Mouse (Mus musculus) MEL (cell line): Measurements from ENCODE around the gene Bad.

ENCODE experiments used
- CHD2 ChIP-seq: IDR thresholded peaks from 2 replicates; pipeline ENCODE4 v1.6.1; 2011; ENCODE audit warnings: low read length, improper control_type of control experiment
- CTCF ChIP-seq, 3 experiments: IDR thresholded peaks in 2 of 3; conservative IDR thresholded peaks in 1 of 3; 2 replicates each; pipeline ENCODE4 v1.5.1; 2011 to 2012; ENCODE audit warnings: low read length in 3 of 3, low read depth in 2 of 3, mild to moderate bottlenecking in 2 of 3, improper control_type of control experiment in 1 of 3, inconsistent platforms in 1 of 3, mixed read lengths in 1 of 3, moderate library complexity in 1 of 3; ENCODE audit not compliant: control insufficient read depth in 1 of 3, insufficient read depth in 1 of 3, poor library complexity in 1 of 3, severe bottlenecking in 1 of 3
- E2F4 ChIP-seq: IDR thresholded peaks from 2 replicates; pipeline ENCODE4 v1.6.1; 2011; ENCODE audit warnings: low read depth, low read length, improper control_type of control experiment, borderline replicate concordance
- ELF1 ChIP-seq: IDR thresholded peaks from 2 replicates; pipeline ENCODE4 v1.6.1; 2014; ENCODE audit warnings: low read depth, mild to moderate bottlenecking, inconsistent platforms, low read length, improper control_type of control experiment, moderate library complexity
- EP300 ChIP-seq, 2 experiments: IDR thresholded peaks; 2 replicates each; pipeline ENCODE4 v1.6.1; 2011; ENCODE audit warnings: improper control_type of control experiment in 2 of 2, low read length in 2 of 2, low read depth in 1 of 2, mild to moderate bottlenecking in 1 of 2
- GABPA ChIP-seq: IDR thresholded peaks from 2 replicates; pipeline ENCODE4 v1.6.1; 2012; ENCODE audit warnings: low read depth, mild to moderate bottlenecking, inconsistent platforms, low read length, improper control_type of control experiment, moderate library complexity
- GATA1 ChIP-seq: IDR thresholded peaks from 2 replicates; pipeline ENCODE4 v1.6.1; 2011; ENCODE audit warnings: low read depth, low read length, improper control_type of control experiment
- HCFC1 ChIP-seq: IDR thresholded peaks from 2 replicates; pipeline ENCODE4 v1.6.1; 2012; ENCODE audit warnings: low read depth, mild to moderate bottlenecking, inconsistent platforms, low read length, improper control_type of control experiment, moderate library complexity
- KAT2A ChIP-seq: conservative IDR thresholded peaks from 2 replicates; pipeline ENCODE4 v1.6.1; 2012; ENCODE audit warnings: low read depth, low read length, improper control_type of control experiment, inconsistent platforms
- MAFK ChIP-seq: IDR thresholded peaks from 2 replicates; pipeline ENCODE4 v1.6.1; 2011; ENCODE audit warnings: low read depth, mild to moderate bottlenecking, low read length, improper control_type of control experiment, borderline replicate concordance
- MAX ChIP-seq: IDR thresholded peaks from 2 replicates; pipeline ENCODE4 v1.6.1; 2011; ENCODE audit warnings: low read length, improper control_type of control experiment
- NELFE ChIP-seq: IDR thresholded peaks from 2 replicates; pipeline ENCODE4 v1.6.1; 2011; ENCODE audit warnings: low read depth, low read length, improper control_type of control experiment
- POLR2A ChIP-seq, 2 experiments: IDR thresholded peaks; 2 replicates each; pipeline ENCODE4 v1.6.1; 2011 to 2012; ENCODE audit warnings: low read length in 2 of 2, mild to moderate bottlenecking in 2 of 2, control low read depth in 1 of 2, improper control_type of control experiment in 1 of 2, low read depth in 1 of 2, moderate library complexity in 1 of 2; ENCODE audit not compliant: control insufficient read depth in 1 of 2, insufficient read depth in 1 of 2, poor library complexity in 1 of 2
- ZMIZ1 ChIP-seq: IDR thresholded peaks from 2 replicates; pipeline ENCODE4 v1.6.1; 2012; ENCODE audit warnings: low read depth, mild to moderate bottlenecking, inconsistent platforms, low read length, improper control_type of control experiment, moderate library complexity

- TF ChIP-seq GATA1 (no peak), CTCF (IDR thresholded peaks at IDR 0.05 in 2 of 3, conservative IDR thresholded peaks at IDR 0.05 in 1 of 3; ENCODE audit: control insufficient read depth in 1 of 3, insufficient read depth in 1 of 3, low read depth in 2 of 3, low read length in 3 of 3, poor library complexity in 1 of 3, severe bottlenecking in 1 of 3) (no peak), KAT2A (no peak), ZMIZ1 (no peak), E2F4 (no peak), GABPA (no peak), POLR2A (IDR thresholded peaks at IDR 0.05; ENCODE audit: control insufficient read depth in 1 of 2, insufficient read depth in 1 of 2, low read depth in 1 of 2, low read length in 2 of 2, poor library complexity in 1 of 2) (no peak), CHD2 (no peak), MAFK (no peak), NELFE (no peak), ELF1 (no peak), MAX (0 out of 2 replicates have a peak, but pooled peaks have one; percentile 26), HCFC1 (no peak), EP300 (IDR thresholded peaks at IDR 0.05; ENCODE audit: low read depth in 1 of 2, low read length in 2 of 2) (no peak)
Measured at GRCm38 (mm10) chr19:6949951-6950350, 8.3 kb downstream of the Bad start.
